Mouse (Mus musculus) cerebellum, adult 8-10 months (tissue): ENCODE measurements around the gene Kdsr.

Source experiments
- DNase-seq: peaks from one replicate; pipeline ENCODE4 v3.0.0; 2022

The Kdsr gene

DNA sequence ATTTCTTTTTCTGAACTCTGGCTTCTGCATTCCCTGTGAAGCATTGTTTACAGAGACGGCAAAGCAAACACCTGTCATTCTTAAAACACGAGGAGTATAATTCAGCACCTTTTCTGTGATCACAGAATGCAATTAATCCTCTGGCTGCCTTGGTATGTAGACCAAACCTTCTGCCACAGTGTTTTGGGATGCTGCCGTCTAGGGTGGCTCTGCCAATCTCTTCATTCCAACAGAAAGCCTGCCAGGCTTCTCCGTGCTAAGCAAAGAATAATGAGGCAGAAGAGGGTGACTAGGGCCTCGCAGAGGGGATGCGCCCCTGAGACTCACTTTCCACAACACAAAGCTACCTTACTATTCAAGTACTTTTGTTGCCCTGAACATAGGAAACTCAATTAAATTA is 68.6 kb downstream of the Kdsr start:
- no peak for DNase-seq

DNA sequence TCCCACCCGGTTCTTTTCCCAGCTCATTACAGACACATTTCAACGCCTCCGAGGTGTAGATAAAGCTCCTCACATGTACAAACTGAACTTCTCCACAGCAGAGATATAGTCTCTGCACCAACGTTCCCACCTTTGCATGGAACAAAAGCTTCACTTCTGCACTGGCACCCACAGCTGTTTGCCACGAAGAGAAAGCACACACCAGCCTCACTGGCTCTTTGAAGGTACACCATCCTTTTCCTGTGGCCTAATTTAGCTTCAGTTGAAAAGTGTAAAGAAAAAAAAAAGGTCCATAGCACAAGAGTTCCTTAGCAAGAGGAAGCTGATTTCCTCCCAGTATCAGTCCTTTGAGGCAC is 71.4 kb downstream of the Kdsr start:
- no peak for DNase-seq

DNA sequence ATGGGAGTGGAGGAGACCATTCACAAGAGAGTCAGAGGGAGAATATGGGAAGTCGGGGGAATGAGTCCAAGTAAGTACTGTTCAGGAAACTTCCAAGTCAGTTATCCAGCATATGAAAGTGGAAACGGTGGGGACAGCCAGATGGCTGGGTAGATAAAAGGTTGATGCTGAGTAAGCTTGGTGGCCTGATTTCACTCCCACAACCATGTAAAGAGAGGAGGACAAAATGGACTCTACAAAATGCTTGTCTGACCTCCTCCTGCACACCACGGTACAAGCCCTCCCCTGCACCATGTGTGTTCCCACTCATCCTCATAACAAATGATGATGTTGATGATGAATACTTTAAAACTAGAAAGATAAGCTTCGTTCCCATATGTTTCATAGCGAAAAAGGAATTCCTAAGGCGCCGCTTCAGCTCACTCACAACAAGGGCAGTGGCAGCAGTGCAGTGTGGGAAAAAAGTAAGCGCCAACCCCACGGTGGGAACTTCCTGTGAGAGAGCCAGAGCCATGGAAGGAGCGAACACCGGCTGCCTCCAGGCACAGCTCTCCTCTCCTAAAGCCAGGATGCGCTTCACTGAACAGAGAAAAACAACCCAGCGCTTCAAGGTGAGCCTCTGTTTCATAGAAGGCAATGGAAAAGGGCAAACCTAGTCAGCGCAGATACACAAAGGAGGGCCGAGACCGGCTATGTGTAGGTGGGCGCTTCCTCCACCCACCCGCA is 71.9 kb downstream of the Kdsr start:
- no peak for DNase-seq

DNA sequence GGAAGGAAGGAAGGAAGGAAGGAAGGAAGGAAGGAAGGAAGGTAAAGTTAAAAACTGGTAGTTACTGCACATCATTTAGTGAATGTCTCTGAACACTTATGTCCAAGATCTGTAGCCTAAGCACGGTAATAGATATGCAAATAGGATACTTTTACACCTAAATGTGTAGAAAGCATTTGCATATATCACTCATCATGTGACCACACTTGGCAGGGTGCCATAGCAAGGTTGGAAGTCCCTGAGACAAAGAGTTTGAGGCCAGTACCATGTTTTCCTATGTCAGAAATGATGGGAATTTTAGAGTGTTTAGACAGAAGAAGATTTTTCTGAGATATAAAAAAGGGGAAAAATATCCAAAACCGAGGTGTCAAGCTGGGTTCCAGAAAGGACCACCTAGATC is 73.8 kb downstream of the Kdsr start:
- no peak for DNase-seq

DNA sequence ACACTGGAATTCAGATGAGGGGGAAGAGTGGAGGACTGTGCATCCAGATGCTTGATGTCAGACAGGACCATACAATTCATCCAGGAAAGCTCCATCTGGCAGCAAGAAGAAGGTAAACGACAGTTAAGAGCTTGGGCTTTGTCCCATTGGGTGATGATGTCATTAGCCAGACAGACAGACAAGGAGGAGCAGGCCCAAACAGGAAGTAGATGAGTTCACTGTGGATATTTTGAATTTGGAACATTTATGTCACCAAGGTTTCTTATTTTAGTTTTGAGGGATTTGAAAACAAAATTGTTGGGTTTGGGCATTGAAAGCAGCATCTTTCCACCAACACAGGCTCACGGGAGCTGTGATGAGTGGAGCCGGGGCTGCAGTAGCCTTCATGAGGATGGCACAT is 75.0 kb downstream of the Kdsr start:
- DNase-seq, result no peak

DNA sequence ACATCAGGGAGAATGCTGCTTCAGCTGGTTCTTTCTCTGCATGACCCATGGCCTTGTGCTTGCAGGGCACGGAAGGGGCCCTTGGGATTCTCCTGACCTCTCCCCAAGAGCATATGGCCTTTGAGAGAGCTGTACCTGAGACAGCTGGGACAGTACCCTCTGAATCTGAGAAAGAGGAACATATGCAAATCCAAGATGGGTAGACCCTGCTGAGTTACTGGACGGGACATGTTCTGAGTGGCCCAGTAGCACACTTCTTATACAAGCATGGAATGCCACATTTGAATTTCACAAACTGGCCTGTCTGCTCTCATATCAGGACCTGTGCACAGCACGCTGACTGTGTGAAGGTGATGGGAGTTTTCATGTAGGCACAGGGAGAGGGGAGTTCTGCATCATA is 76.7 kb downstream of the Kdsr start:
- no peak for DNase-seq

DNA sequence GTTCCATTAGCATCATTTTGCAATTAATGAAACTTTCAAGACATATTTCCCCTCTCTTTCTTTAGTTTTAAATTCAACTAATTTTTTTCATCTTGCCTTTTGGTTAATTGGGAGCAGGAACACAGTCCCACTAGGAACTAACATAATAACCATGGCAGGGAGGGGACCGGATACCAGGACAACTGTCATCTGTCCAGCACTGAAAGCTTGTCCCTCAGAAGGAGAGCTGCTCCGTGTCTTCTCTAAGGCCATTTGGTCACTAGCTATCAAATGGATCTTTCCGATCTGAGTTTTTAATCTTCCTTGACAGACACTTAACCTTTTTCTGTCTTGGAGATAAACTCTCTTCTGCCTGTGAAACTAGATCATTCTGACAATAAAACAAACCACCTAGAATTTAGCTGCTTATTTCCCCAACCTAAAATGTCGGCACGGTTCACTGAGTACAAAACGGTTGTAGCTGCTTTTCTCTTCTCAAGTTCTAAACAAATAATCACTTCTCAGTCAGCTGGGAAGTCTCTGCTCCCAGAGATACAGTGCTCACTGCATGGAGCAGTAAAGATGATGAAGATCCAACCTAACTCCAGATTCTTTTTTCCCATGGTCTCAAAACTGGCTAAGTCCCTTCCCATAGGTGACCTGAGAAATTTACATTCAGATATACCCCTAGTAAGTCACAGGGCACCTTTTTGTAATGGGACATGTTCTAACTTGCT is 79.6 kb downstream of the Kdsr start:
- no peak for DNase-seq

DNA sequence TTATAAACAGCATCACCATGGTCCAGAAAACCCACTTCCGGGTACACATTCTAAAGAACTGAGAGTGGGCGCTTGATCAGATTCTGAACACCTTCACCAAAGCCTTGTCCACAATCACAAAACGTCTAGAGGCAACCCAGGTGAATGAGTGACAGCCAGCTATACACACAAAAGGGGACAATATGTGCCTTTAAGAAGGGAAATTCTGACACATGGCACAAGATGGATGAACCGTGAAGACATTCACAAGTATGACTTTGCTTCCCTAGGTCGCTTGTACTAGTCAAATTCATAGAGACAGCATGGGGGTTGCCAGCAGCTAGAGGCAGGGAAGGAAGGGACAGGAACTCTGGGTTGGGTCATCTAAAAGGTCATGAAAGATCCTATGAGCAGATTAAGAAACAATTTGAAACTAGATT is 81.5 kb downstream of the Kdsr start:
- no peak for DNase-seq
